Mouse (Mus musculus): ENCODE data around the gene Sgcd. TPM values are rescaled to one million over a fixed set of nuclear protein-coding genes. Genes with fewer than 3 reads are reported as not detected.
"Not testable (repeated sequence)": the region's sequence is repeated elsewhere in the genome, so short reads cannot be mapped to it uniquely, and the experiment has no call there.

The Sgcd gene
- polyA plus RNA-seq, 1 experiment = 6.1 TPM

GRCm38 (mm10) chr11:47640556-47640955, 348.2 kb downstream of the Sgcd start:
- peak; percentile 66 for DNase-seq (ENCODE audit: low read depth)
- no peak for TF ChIP-seq CTCF (IDR thresholded peaks at IDR 0.05; ENCODE audit: borderline replicate concordance, extremely low read depth, insufficient read depth, insufficient read length)

- no peak for DNase-seq (ENCODE audit: low read depth)
- no peak for TF ChIP-seq POLR2A (IDR thresholded peaks at IDR 0.05; ENCODE audit: borderline replicate concordance, extremely low read depth, insufficient read depth, insufficient read length, poor library complexity, severe bottlenecking)
- no peak for TF ChIP-seq CTCF (IDR thresholded peaks at IDR 0.05; ENCODE audit: borderline replicate concordance, extremely low read depth, insufficient read depth, insufficient read length)
Observed at GRCm38 (mm10) chr11:47630186-47630585, 358.6 kb downstream of the Sgcd start.

DNA sequence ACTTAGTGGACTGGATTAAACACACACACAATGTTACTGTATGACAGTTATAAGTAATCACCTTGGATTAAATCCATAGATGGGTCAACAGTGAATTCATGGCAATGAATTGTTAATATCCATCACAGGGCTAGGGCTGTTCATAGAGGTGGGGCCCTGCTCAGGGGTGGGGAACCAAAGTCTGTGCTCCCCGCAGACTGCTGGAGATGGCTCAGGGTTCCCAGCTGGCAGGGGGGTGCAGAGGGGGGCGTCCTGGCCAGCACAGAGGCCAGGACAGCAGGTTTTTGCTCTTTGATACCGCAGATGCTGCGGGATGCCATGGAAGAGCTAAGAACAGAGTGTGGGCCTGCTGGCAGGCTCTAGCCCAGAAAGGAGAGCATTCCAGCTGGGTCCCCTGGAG, 378.9 kb downstream of the Sgcd start:
- no peak for DNase-seq (ENCODE audit: low read depth)
- TF ChIP-seq POLR2A (IDR thresholded peaks at IDR 0.05; ENCODE audit: borderline replicate concordance, extremely low read depth, insufficient read depth, insufficient read length, poor library complexity, severe bottlenecking) = no peak

GRCm38 (mm10) chr11:47574635-47575034, 414.1 kb downstream of the Sgcd start:
- DNase-seq (ENCODE audit: low read depth) = peak; percentile 57
- TF ChIP-seq CTCF (IDR thresholded peaks at IDR 0.05; ENCODE audit: borderline replicate concordance, extremely low read depth, insufficient read depth, insufficient read length) (no peak), POLR2A (IDR thresholded peaks at IDR 0.05; ENCODE audit: borderline replicate concordance, extremely low read depth, insufficient read depth, insufficient read length, poor library complexity, severe bottlenecking) (no peak)

DNA sequence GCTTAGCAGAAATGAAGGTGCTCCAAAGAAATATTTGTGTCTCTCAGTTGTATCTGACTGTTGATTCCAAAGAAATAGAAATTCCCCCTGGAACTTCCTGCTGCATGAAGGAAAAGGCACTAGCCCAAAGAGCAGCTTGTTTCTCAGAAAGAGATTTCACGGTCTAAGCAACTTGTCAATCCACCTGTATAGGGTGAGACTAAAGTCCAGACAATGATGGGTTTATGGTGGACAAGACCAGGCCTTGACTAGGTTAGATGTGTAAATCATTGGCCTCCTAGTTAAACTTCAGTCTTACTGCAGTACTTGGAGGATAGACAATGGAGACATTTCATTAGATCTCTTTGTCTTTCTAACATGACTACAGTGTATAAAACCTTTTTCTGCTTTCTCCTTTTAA, 420.3 kb downstream of the Sgcd start:
- DNase-seq (ENCODE audit: low read depth) = no peak
- no peak for TF ChIP-seq CTCF (IDR thresholded peaks at IDR 0.05; ENCODE audit: borderline replicate concordance, extremely low read depth, insufficient read depth, insufficient read length)
- no peak for TF ChIP-seq POLR2A (IDR thresholded peaks at IDR 0.05; ENCODE audit: borderline replicate concordance, extremely low read depth, insufficient read depth, insufficient read length, poor library complexity, severe bottlenecking)

DNA sequence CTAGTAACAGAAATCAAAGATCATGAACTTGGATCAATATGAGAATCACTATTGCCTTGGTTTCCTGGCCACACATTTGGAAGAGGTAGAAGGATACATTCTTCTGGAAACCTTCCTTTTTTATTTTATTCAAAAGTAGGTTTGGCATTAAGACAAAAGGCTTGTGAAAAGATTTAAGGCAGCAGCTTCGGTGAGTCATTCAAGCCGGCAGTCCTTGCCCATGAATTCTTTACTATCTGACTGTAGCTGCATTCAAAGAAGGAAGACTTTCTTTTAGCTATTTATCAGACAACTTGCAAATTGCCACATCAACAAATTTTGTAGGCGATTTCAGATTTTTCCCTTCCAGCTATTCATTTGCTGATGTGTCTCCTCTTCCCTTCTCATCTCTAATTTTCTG, 422.6 kb downstream of the Sgcd start:
- no peak for DNase-seq (ENCODE audit: low read depth)
- TF ChIP-seq CTCF (IDR thresholded peaks at IDR 0.05; ENCODE audit: borderline replicate concordance, extremely low read depth, insufficient read depth, insufficient read length) (no peak), POLR2A (IDR thresholded peaks at IDR 0.05; ENCODE audit: borderline replicate concordance, extremely low read depth, insufficient read depth, insufficient read length, poor library complexity, severe bottlenecking) (no peak)

- TF ChIP-seq POLR2A (IDR thresholded peaks at IDR 0.05; ENCODE audit: borderline replicate concordance, extremely low read depth, insufficient read depth, insufficient read length, poor library complexity, severe bottlenecking) (no peak), CTCF (IDR thresholded peaks at IDR 0.05; ENCODE audit: borderline replicate concordance, extremely low read depth, insufficient read depth, insufficient read length) (no peak)
- DNase-seq (ENCODE audit: low read depth) = peak; percentile 55
Observed at GRCm38 (mm10) chr11:47524845-47525244, 463.9 kb downstream of the Sgcd start.

DNA sequence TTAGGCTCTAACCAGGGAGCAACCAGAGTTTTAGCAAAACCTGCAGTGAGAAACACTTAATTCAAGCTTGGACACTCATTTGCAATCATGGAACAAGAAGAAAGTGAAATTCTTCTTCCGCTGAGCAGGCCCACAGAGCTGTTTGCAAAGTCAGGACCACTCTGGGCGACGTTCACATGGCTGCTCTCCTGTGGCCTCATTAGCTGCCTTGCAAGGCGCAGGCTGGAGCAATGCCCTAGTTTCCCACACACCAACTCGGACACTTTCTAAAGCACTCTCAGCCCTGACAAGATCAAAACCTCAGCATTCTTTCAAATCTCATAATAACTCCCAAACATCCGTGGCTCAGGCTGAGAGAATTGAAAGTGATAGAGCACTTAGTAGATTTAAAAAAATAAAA, 480.7 kb downstream of the Sgcd start:
- TF ChIP-seq CTCF (IDR thresholded peaks at IDR 0.05; ENCODE audit: borderline replicate concordance, extremely low read depth, insufficient read depth, insufficient read length) (no peak), POLR2A (IDR thresholded peaks at IDR 0.05; ENCODE audit: borderline replicate concordance, extremely low read depth, insufficient read depth, insufficient read length, poor library complexity, severe bottlenecking) (no peak)
- peak; percentile 64 for DNase-seq (ENCODE audit: low read depth)

DNA sequence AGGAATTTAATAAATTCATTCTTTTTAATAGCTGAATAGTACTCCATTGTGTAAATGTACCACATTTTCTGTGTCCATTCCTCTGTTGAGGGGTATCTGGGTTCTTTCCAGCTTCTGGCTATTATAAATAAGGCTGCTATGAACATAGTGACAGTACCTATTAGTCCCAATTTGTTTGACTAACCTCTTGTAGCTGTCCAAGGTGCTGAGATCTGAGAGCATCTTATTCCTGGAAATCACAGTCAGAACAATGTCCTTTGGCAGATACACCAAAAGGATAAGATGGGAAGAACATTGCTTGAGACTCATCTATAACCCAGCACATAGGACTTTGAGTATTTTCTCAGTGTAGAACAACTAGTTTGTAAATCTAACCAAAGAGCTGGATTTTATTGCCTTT, 485.5 kb downstream of the Sgcd start:
- not testable (repeated sequence) for DNase-seq (ENCODE audit: low read depth)

- TF ChIP-seq CTCF (IDR thresholded peaks at IDR 0.05; ENCODE audit: borderline replicate concordance, extremely low read depth, insufficient read depth, insufficient read length) (no peak), POLR2A (IDR thresholded peaks at IDR 0.05; ENCODE audit: borderline replicate concordance, extremely low read depth, insufficient read depth, insufficient read length, poor library complexity, severe bottlenecking) (no peak)
- DNase-seq (ENCODE audit: low read depth) = no peak
Observed at GRCm38 (mm10) chr11:47473493-47474230, 515.1 kb downstream of the Sgcd start.

DNA sequence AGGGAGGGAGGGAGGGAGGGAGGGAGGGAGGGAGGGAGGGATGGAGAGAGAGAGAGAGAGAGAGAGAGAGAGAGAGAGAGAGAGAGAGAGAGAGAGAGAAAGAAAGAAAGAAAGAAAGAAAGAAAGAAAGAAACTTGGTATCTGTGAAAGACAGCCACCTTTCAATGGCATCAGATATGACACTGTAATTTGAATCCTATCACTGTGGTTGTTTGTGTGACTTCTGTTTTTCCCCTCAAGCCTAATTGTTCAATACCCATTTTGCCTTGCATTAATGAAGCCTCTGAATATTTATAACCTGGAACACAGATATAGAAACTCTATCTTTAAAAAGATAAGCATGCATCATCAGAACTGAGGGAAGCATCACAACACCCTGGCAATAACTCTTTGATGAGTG, 528.1 kb downstream of the Sgcd start:
- not testable (repeated sequence) for DNase-seq (ENCODE audit: low read depth)

GRCm38 (mm10) chr11:47460149-47460548, 528.6 kb downstream of the Sgcd start:
- DNase-seq (ENCODE audit: low read depth) = no peak
- TF ChIP-seq POLR2A (IDR thresholded peaks at IDR 0.05; ENCODE audit: borderline replicate concordance, extremely low read depth, insufficient read depth, insufficient read length, poor library complexity, severe bottlenecking) = no peak
- no peak for TF ChIP-seq CTCF (IDR thresholded peaks at IDR 0.05; ENCODE audit: borderline replicate concordance, extremely low read depth, insufficient read depth, insufficient read length)

DNA sequence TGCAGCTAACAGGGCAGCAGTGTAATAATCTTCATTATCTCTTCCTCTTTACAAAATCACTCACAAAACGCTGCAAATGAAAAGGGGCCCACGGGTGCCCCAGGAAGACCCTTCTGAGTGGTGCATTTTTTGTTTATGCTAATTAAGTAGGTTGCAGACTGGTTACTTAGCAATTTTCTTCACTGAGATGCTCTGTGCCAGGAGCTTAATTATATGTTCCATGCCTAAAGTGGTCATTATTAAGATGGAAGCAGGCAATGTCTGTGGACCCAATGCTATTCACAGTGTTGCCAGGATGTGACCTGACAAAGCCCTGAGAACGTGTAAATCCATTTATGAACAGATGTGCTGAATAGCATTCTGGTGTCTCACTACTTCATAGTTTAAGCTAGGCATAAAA, 529.6 kb downstream of the Sgcd start:
- peak; percentile 86 for DNase-seq (ENCODE audit: low read depth)
- TF ChIP-seq CTCF (IDR thresholded peaks at IDR 0.05; ENCODE audit: borderline replicate concordance, extremely low read depth, insufficient read depth, insufficient read length) (no peak), POLR2A (IDR thresholded peaks at IDR 0.05; ENCODE audit: borderline replicate concordance, extremely low read depth, insufficient read depth, insufficient read length, poor library complexity, severe bottlenecking) (no peak)
